Mouse (Mus musculus) forebrain, postnatal 0 days (tissue): Measurements from ENCODE around the gene Tmem35b. TPM values are rescaled to one million over a fixed set of nuclear protein-coding genes. Genes with fewer than 3 reads are reported as not detected.
A peak's percentile ranks its signal among the peaks of the same experiment; 100 is the strongest.

Experiments used
- ATAC-seq: fragments of 200-750 bp; cut with Nextera tagmentation; 2 replicates; pipeline ENCODE4 v1.8.0; 2017; ENCODE audit warnings: mild to moderate bottlenecking, moderate library complexity
- DNase-seq: peaks from one replicate; pipeline ENCODE4 v3.0.0-alpha.2; 2015
- H3K27ac ChIP-seq: fragments of 300-500 bp; sonication (generic); 2 replicates; pipeline ENCODE4 v1.5.1; 2014; ENCODE audit warnings: low read depth, mild to moderate bottlenecking, antibody characterized with exemption, low read length, moderate library complexity, mixed read lengths
- H3K27me3 ChIP-seq: fragments of 300-500 bp; sonication (generic); 2 replicates; pipeline ENCODE4 v1.6.1; 2014; ENCODE audit warnings: mild to moderate bottlenecking, low read length, mixed read lengths; ENCODE audit not compliant: insufficient read depth
- H3K36me3 ChIP-seq: fragments of 300-500 bp; sonication (generic); 2 replicates; pipeline ENCODE4 v1.6.1; 2014; ENCODE audit warnings: mild to moderate bottlenecking, moderate library complexity; ENCODE audit not compliant: insufficient read depth
- H3K4me1 ChIP-seq: fragments of 300-500 bp; sonication (generic); 2 replicates; pipeline ENCODE4 v1.6.1; 2014; ENCODE audit warnings: antibody characterized with exemption; ENCODE audit not compliant: insufficient read depth
- H3K4me2 ChIP-seq: fragments of 300-500 bp; sonication (generic); 2 replicates; pipeline ENCODE4 v1.6.1; 2014; ENCODE audit warnings: low read depth, mild to moderate bottlenecking, moderate library complexity
- H3K4me3 ChIP-seq: fragments of 300-500 bp; sonication (generic); 2 replicates; pipeline ENCODE4 v1.5.1; 2014; ENCODE audit warnings: low read depth, low read length, mixed read lengths
- H3K9ac ChIP-seq: fragments of 300-500 bp; sonication (generic); 2 replicates; pipeline ENCODE4 v1.6.1; 2014; ENCODE audit warnings: mild to moderate bottlenecking
- H3K9me3 ChIP-seq: fragments of 300-500 bp; sonication (generic); 2 replicates; pipeline ENCODE4 v1.6.1; 2016; ENCODE audit warnings: low read length
- CTCF ChIP-seq: sonication (generic); IDR thresholded peaks from 2 replicates; pipeline ENCODE4 v1.5.1; 2016; ENCODE audit warnings: antibody characterized with exemption, control low read depth, low read depth
- WGBS: fragments of 180-500 bp; shearing (Covaris S2); extraction: QIAGEN DNeasy Blood & Tissue Kit; methylation state at CpG from one replicate; pipeline ENCODE4 v1.1.7; 2014; 5-methylcytosine and 5-hydroxymethylcytosine counted together
- polyA plus RNA-seq: library from polyadenylated mRNA; unstranded; fragments of >200 nt; fragmentation: Nextera tagmentation; extraction: Ambion mirVana; gene quantifications from 2 replicates; pipeline ENCODE4 v1.2.1, GENCODE M21; 2015
- total RNA-seq: library from RNA; depleted of rRNA; stranded (reverse); fragments of >200 nt; gene quantifications from 2 replicates; pipeline ENCODE4 v1.2.3, GENCODE M21; 2014

The Tmem35b gene
- total and polyA plus RNA-seq, 2 experiments from 2014 or later: 6.0 to 10.8 TPM

DNA sequence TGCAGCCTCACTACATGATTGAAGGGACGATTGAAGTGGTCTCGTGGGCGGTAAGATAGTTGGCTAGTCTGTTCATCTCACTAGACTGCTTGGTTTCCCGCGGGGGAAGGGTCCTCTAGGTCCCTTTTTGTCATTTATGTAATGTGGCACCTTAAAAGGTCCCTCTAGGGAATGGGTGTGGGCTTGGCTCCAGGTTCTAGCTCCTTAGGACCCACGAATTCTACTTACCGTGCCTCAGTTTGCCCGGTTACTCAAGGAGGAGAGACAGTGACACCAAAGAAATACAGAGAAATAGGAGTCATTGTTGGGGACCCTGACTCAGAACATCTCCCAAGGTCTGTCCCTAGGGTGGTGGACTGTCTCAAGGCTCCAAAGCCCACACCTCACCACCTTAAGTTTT is 44.2 kb downstream of the Tmem35b start:
- H3K9ac ChIP-seq: peak overlapping the region; percentile 87
- DNase-seq: no peak
- no peaks in the 10 kb centered on the region for H3K36me3 ChIP-seq
- WGBS: 10% methylated on average over 8 of the region's 8 CpGs
- peak overlapping the region; percentile 92 for H3K4me3 ChIP-seq
- no peaks in the 10 kb centered on the region for H3K9me3 ChIP-seq
- ATAC-seq: no peak
- no peaks in the 10 kb centered on the region for H3K27me3 ChIP-seq
- TF ChIP-seq CTCF: no peak
- no peak overlapping the region for H3K27ac ChIP-seq
- H3K4me1 ChIP-seq: peaks cover 14% of the 10 kb centered on the region; the same call in 1 of the 2 replicates
- peak overlapping the region; percentile 97 for H3K4me2 ChIP-seq

DNA sequence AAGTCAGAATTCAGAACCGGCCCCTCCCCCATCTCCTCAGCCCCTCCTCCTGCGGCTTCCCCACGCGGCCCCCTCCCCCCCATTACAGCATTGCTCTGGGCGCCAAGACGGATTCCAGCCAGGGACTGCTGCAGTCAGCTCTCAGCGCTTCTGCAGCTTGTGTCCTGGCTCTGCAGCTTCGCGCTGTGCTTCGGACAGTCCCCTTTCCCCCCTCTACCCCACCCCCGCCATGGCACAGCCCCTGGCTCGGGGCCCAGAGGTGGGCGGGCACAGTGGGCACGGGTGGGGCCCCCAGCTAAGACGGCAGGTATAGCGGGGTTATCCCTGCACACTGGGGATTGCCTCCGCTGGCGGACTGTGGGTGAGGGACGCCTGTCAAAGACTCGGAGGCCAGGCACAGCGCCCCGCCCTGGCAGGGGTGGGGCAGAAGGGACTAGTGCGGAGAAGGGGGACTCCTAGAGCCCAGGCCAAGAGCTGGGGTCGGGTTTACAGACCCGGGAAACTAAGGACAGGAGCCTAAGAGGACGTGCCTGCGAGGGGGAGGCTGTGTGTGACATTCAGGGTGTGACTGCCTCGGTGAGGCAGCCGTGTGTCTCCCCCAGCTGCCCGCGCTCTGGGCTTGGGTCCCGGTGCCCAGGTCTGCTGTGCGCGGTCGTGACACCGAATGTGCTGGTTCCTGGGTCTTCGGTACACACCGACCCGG is 44.9 kb downstream of the Tmem35b start:
- DNase-seq (peak; percentile 78), ATAC-seq (peak; percentile 70)
- H3K4me1 ChIP-seq: peaks cover 14% of the 10 kb centered on the region; the same call in 1 of the 2 replicates
- WGBS: under 1% methylated on average over 39 of the region's 39 CpGs
- peak overlapping the region; percentile 97 for H3K4me2 ChIP-seq
- peak overlapping the region; percentile 87 for H3K9ac ChIP-seq
- H3K9me3 ChIP-seq: no peaks in the 10 kb centered on the region
- H3K27ac ChIP-seq: peak overlapping the region; percentile 73
- peak; percentile 18 for TF ChIP-seq CTCF
- H3K27me3 ChIP-seq: no peaks in the 10 kb centered on the region
- H3K36me3 ChIP-seq: no peaks in the 10 kb centered on the region
- H3K4me3 ChIP-seq: peak overlapping the region; percentile 92

DNA sequence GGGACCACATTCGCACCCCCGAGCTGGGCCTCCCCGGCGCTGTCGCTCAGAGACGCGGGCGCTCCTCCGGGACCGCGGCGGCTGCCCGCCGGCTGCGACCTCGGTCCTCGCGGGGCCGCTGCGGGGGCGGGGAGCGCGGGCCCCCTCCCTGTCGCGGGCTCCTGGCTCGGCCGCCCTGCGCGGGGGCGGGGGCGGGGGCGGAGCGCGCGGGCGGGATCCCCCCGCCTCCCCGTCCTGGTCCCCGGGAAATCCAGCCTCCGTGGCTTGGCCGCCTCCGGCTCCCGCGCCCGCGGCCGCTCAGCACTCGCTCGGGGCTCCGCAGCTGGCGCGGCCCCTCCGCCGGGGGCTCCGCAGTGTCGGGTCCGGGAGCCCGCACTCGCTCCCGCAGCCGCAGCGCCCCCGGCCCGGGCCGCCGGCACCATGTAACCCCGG is 45.4 kb downstream of the Tmem35b start, which contains the start of gene Dlgap3:
Gene Dlgap3, plus strand, starts transcription at position 291 of the 432 bp plus-strand sequence.
- ATAC-seq (peak; percentile 79), DNase-seq (peak; percentile 78)
- Histone ChIP-seq H3K36me3 (no peaks in the 10 kb centered on the region), H3K27ac (peak within 1 kb of the TSS; percentile 73), H3K9me3 (no peaks in the 10 kb centered on the region), H3K4me2 (peak within 1 kb of the TSS; percentile 97), H3K9ac (peak within 1 kb of the TSS; percentile 87), H3K4me3 (peak within 1 kb of the TSS; percentile 92), H3K27me3 (no peaks in the 10 kb centered on the region), H3K4me1 (peaks cover 14% of the 10 kb centered on the region; the same call in 1 of the 2 replicates)
- TF ChIP-seq CTCF: no peak
- WGBS: under 1% methylated on average over 53 of the region's 67 CpGs

DNA sequence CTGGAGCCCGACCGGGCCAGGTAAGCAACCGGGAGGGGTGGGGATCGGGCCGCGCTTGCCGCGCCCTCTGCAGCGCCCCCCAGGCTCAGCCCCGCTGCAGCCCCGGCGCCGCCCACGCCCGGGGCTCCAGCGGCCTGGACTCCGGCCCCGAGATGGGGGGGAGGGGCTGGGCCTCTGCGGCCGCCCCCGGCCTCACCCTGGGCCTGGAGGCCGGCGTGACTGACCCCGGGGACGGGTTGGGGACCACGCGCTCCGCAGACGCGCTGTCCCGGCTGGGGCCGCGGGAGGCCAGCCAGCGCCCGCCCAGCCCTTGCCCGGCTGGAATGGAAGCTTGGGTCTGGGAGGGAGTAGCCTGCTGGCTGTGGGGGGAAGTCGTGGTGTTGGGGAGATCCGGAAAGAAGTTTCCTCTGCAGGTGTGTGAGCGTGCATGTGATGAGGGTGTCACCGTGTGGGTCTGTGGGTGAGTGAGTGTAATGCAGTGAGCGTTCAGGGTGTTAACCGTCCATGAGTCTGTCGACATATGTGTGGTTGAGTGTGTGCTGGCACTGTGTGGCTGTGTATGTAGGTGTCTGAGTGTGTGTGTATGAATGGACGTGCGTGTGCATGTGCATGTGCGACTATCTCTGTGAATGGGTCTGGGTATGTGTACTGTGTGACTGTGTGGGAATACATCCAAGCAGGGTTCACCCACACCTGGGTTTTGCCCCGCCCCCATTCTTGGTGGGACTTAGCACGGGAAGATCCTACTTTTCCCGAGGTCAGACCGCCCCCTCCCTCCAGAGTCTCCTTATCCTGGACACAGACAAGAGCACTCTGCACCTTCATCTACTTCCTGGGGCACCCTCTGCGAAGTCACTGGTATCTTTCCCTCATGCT is 46.1 kb downstream of the Tmem35b start:
- Histone ChIP-seq H3K36me3 (no peaks in the 10 kb centered on the region), H3K27me3 (no peaks in the 10 kb centered on the region), H3K4me2 (peak overlapping the region; percentile 97), H3K9ac (peak overlapping the region; percentile 87), H3K27ac (peak overlapping the region; percentile 73), H3K4me1 (peaks cover 14% of the 10 kb centered on the region; the same call in 1 of the 2 replicates), H3K4me3 (peak overlapping the region; percentile 92), H3K9me3 (no peaks in the 10 kb centered on the region)
- no peak; the same call in 1 of the 2 replicates for TF ChIP-seq CTCF
- DNase-seq (peak; percentile 53), ATAC-seq (peak; percentile 30)
- 2% methylated on average over 34 of the region's 51 CpGs for WGBS

DNA sequence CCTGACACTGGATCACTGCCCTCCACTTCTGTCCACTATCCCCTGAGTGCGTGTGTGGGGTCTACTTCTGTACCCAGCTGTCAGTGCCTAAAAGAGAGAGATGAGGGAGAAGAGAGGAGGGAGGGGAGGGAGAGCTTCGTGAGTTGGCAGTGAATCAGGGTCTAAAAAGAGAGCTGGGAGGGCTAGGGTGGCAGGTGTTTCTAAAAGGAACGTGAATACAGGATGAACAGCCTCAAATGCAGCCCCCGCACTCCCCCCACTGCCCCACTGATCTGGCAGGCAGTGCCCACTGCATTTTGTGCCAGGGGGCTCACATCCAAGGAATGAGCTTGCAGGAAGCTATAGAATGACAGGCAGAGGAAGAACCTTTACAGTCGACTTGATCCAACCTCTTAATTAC is 47.4 kb downstream of the Tmem35b start:
- H3K9me3 ChIP-seq: no peaks in the 10 kb centered on the region
- no peak for ATAC-seq
- no peak overlapping the region for H3K4me3 ChIP-seq
- WGBS: 14% methylated on average over 5 of the region's 5 CpGs
- peaks cover 14% of the 10 kb centered on the region; the same call in 1 of the 2 replicates for H3K4me1 ChIP-seq
- peak; percentile 42 for DNase-seq
- peak overlapping the region; percentile 29; the same call in 1 of the 2 replicates for H3K27ac ChIP-seq
- no peaks in the 10 kb centered on the region for H3K27me3 ChIP-seq
- peak overlapping the region; percentile 6; the same call in 1 of the 2 replicates for H3K9ac ChIP-seq
- TF ChIP-seq CTCF: no peak
- peak overlapping the region; percentile 30 for H3K4me2 ChIP-seq
- no peaks in the 10 kb centered on the region for H3K36me3 ChIP-seq

DNA sequence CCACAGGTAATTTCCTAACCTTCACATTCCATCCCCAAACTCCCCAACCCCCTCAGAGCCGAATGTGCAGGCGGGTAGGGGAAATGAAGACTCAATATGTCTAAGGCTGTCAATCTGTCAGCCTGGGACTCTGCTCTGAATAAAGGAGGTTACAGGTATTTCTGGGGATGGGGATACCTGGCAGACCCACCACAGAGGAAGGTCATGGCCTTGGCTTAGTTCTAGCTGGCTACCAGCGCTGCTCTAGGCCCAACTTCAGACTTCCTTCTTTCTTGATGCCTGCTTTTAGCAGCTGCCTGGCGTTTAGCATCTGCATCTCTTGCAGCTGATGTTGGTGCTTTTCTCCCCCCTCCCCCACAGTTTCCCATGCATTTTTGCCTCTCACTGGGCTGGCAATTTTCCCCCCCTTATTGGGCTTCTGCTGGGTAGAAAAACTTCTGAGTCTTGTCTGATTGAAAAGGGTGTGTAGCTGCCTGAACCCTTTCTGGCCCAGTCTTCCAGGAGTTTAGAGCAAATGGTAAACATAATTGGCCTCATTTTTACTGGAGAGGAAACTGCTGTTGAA is 47.9 kb downstream of the Tmem35b start:
- no peak for TF ChIP-seq CTCF
- ATAC-seq: no peak
- peak overlapping the region; percentile 29; the same call in 1 of the 2 replicates for H3K27ac ChIP-seq
- no peak overlapping the region for H3K4me3 ChIP-seq
- H3K9me3 ChIP-seq: no peaks in the 10 kb centered on the region
- peaks cover 14% of the 10 kb centered on the region; the same call in 1 of the 2 replicates for H3K4me1 ChIP-seq
- no peaks in the 10 kb centered on the region for H3K27me3 ChIP-seq
- 40% methylated on average over 4 of the region's 4 CpGs for WGBS
- 0 out of 2 replicates have a peak overlapping the region, but pooled peaks have one; percentile 6 for H3K9ac ChIP-seq
- peak overlapping the region; percentile 30 for H3K4me2 ChIP-seq
- DNase-seq: no peak
- no peaks in the 10 kb centered on the region for H3K36me3 ChIP-seq
